ENCODE assay signal across 21 mouse cellular contexts in the genomic region with DNA sequence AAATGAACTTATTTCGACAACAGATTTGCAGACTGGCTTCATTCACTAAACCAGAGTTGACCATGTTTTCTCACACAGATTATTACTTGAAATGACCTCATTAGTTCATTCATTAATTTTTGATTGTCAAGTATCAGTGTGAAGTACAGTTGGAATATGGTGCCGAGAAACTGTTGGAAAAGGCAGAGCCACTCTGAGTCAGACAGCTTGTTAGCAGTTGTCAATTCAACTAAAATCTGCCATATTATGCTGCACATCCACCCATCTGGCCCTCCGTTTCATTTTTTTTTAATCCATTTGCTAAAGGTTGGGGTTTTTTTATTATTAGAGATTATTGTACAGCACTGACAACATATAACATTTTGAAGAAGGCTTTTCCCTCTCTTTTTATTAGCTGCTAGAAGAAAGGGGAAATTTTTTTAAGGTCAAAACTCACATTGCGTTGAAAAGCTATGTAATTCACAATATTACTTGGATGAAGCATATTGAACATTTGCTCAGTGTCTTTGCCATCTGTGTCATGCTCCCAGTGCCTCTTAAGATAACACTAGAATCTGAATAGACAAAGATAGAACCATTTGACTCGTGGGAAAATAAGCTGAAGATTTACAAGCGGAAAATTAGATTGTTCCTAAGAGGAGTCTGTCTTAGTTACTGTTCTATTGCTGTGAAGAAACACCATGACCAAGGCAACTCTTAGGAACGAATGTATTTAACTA.
"Had no signal": no experiment of that assay in that cellular context is flagged by ENCODE, and none has a peak within 500 bp of the region (broad histone marks: within the 10 kb centered on the region; RNA-seq: fewer than 3 reads in every experiment).

No protein-coding gene starts in this region.

- H3K4me1 ChIP-seq: kidney, embryonic 15.5 days; limb, embryonic 12.5 days; limb, embryonic 15.5 days; midbrain, embryonic 12.5 days; midbrain, embryonic 15.5 days; neural tube, embryonic 12.5 days; neural tube, embryonic 15.5 days had no signal

- H3K27me3 ChIP-seq: kidney, embryonic 15.5 days; limb, embryonic 12.5 days; limb, embryonic 15.5 days; midbrain, embryonic 12.5 days; midbrain, embryonic 15.5 days; neural tube, embryonic 12.5 days; neural tube, embryonic 15.5 days had no signal

- H3K4me2 ChIP-seq: kidney, embryonic 15.5 days; limb, embryonic 12.5 days; limb, embryonic 15.5 days; liver, embryonic 11.5 days; lung, embryonic 14.5 days; midbrain, embryonic 12.5 days; midbrain, embryonic 15.5 days; neural tube, embryonic 12.5 days; neural tube, embryonic 15.5 days had no signal

- H3K4me3 ChIP-seq: kidney, embryonic 15.5 days; limb, embryonic 12.5 days; limb, embryonic 15.5 days; midbrain, embryonic 12.5 days; midbrain, embryonic 15.5 days; neural tube, embryonic 12.5 days; neural tube, embryonic 15.5 days had no signal

- H3K9me3 ChIP-seq: kidney, embryonic 15.5 days; limb, embryonic 12.5 days; limb, embryonic 15.5 days; midbrain, embryonic 12.5 days; midbrain, embryonic 15.5 days; neural tube, embryonic 12.5 days; neural tube, embryonic 15.5 days had no signal

- DNase-seq: kidney, adult 11 months; kidney, adult 8-10 months; kidney, postnatal 10 days; kidney, postnatal 36 days; left cerebral cortex, postnatal 4 days; liver, postnatal 0 days; lung, embryonic 14.5 days; thymus, adult 2 months; thymus, postnatal 14 days; thymus, postnatal 4 days had no signal

- H3K36me3 ChIP-seq: kidney, embryonic 15.5 days; limb, embryonic 12.5 days; limb, embryonic 15.5 days; midbrain, embryonic 12.5 days; midbrain, embryonic 15.5 days; neural tube, embryonic 12.5 days; neural tube, embryonic 15.5 days had no signal

- ATAC-seq: liver, postnatal 0 days; lung, postnatal 0 days; midbrain, embryonic 15.5 days had no signal

- H3K27ac ChIP-seq: kidney, embryonic 15.5 days; limb, embryonic 12.5 days; limb, embryonic 15.5 days; liver, embryonic 14.5 days; macrophage; midbrain, embryonic 12.5 days; midbrain, embryonic 15.5 days; neural tube, embryonic 12.5 days; neural tube, embryonic 15.5 days had no signal

- H3K9ac ChIP-seq: kidney, embryonic 15.5 days; limb, embryonic 12.5 days; limb, embryonic 15.5 days; liver, embryonic 14.5 days; liver, postnatal 0 days; lung, embryonic 14.5 days; midbrain, embryonic 12.5 days; midbrain, embryonic 15.5 days; neural tube, embryonic 12.5 days; neural tube, embryonic 15.5 days had no signal
